Mouse (Mus musculus): ENCODE data around the gene Tgm1.

Tgm1 gene

GRCm38 (mm10) chr14:55713729-55714122, at the start of gene Tgm1:
Tgm1 (minus strand) TSS chr14:55713926.
- no peak for DNase-seq (ENCODE audit: low spot score)

GRCm38 (mm10) chr14:55763166-55763565, 49.4 kb upstream of the Tgm1 start:
- no peak for DNase-seq (ENCODE audit: low spot score)

- DNase-seq (ENCODE audit: low spot score), result no peak
Measured at GRCm38 (mm10) chr14:55762001-55762821, 48.5 kb upstream of the Tgm1 start.

GRCm38 (mm10) chr14:55761163-55761562, 47.4 kb upstream of the Tgm1 start, which contains the start of gene Ltb4r2:
Ltb4r2 (plus strand) TSS chr14:55761428.
- DNase-seq (ENCODE audit: low spot score), result no peak

GRCm38 (mm10) chr14:55760156-55760555, 46.4 kb upstream of the Tgm1 start:
- peak; percentile 70 for DNase-seq (ENCODE audit: low spot score)

- no peak for DNase-seq (ENCODE audit: low spot score)
Measured at GRCm38 (mm10) chr14:55758363-55758784, 44.6 kb upstream of the Tgm1 start, which contains the start of gene Cideb. Cideb (minus strand) TSS chr14:55758458.

GRCm38 (mm10) chr14:55757566-55757965, 43.8 kb upstream of the Tgm1 start:
- no peak for DNase-seq (ENCODE audit: low spot score)

GRCm38 (mm10) chr14:55747051-55747847, 33.5 kb upstream of the Tgm1 start:
- DNase-seq (ENCODE audit: low spot score), result no peak

- DNase-seq (ENCODE audit: low spot score), result no peak
Measured at GRCm38 (mm10) chr14:55745861-55746237, 32.1 kb upstream of the Tgm1 start.

GRCm38 (mm10) chr14:55745180-55745860, 31.6 kb upstream of the Tgm1 start, which contains the start of the genes Dhrs1 and Nop9:
Dhrs1 (minus strand) TSS chr14:55745690.
Nop9 (plus strand) TSS chr14:55745693.
- peak; percentile 75 for DNase-seq (ENCODE audit: low spot score)

GRCm38 (mm10) chr14:55743711-55744110, 30.0 kb upstream of the Tgm1 start:
- peak; percentile 78 for DNase-seq (ENCODE audit: low spot score)

- DNase-seq (ENCODE audit: low spot score), result no peak
Measured at GRCm38 (mm10) chr14:55737086-55737687, 23.5 kb upstream of the Tgm1 start.

- DNase-seq (ENCODE audit: low spot score), result no peak
Measured at GRCm38 (mm10) chr14:55735758-55736157, 22.0 kb upstream of the Tgm1 start.

GRCm38 (mm10) chr14:55735334-55735733, 21.6 kb upstream of the Tgm1 start:
- no peak for DNase-seq (ENCODE audit: low spot score)

- no peak for DNase-seq (ENCODE audit: low spot score)
Measured at GRCm38 (mm10) chr14:55734869-55735268, 21.1 kb upstream of the Tgm1 start.

- DNase-seq (ENCODE audit: low spot score), result no peak
Measured at GRCm38 (mm10) chr14:55733889-55734288, 20.2 kb upstream of the Tgm1 start.

- no peak for DNase-seq (ENCODE audit: low spot score)
Measured at GRCm38 (mm10) chr14:55730531-55731032, 16.9 kb upstream of the Tgm1 start.

- no peak for DNase-seq (ENCODE audit: low spot score)
Measured at GRCm38 (mm10) chr14:55730116-55730515, 16.4 kb upstream of the Tgm1 start.

GRCm38 (mm10) chr14:55727889-55728685, 14.4 kb upstream of the Tgm1 start:
- no peak for DNase-seq (ENCODE audit: low spot score)

GRCm38 (mm10) chr14:55726261-55726660, 12.5 kb upstream of the Tgm1 start:
- no peak for DNase-seq (ENCODE audit: low spot score)

- DNase-seq (ENCODE audit: low spot score), result peak; percentile 36
Measured at GRCm38 (mm10) chr14:55724411-55724871, 10.7 kb upstream of the Tgm1 start.
